Mouse (Mus musculus): ENCODE measurements around the gene Pmpca. TPM values are rescaled to one million over a fixed set of nuclear protein-coding genes. Genes with fewer than 3 reads are reported as not detected.
"Not testable (repeated sequence)": the region's sequence is repeated elsewhere in the genome, so short reads cannot be mapped to it uniquely, and the experiment has no call there.

Pmpca gene
- polyA plus RNA-seq, 1 experiment from 2014 or later = 46.4 TPM

DNA sequence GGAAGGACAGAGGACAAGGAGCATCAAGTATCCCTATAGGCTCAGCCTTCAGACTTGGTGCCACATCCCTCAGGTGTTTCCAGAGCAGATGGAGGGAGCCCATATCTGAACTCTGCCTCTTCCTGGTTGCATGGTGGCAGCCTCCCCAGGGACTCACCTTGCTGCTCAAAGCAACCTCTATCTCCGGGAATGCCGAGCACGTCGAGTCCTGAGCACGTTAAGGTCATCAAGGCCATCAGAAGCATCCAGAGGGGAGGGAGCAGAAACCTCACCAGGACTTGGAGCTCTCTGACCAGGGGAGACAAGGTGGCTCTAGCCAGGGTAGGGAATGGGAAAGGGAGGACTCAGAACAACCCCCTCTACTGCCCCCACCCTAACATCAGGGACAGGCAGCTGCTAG lies 25.7 kb upstream of the Pmpca start:
- no peak overlapping the region for H3K4me2 ChIP-seq (replicated peaks; ENCODE audit: low read depth)
- H3K9me3 ChIP-seq (ENCODE audit: control insufficient read depth) = no peaks in the 10 kb centered on the region
- no peak overlapping the region for H3K4me3 ChIP-seq (ENCODE audit: low read depth, low read length)
- no peaks in the 10 kb centered on the region for H3K27me3 ChIP-seq (replicated peaks; ENCODE audit: control insufficient read depth, insufficient read depth, low read length)
- ATAC-seq = no peak
- no peaks in the 10 kb centered on the region for H3K4me1 ChIP-seq (replicated peaks; ENCODE audit: control insufficient read depth, insufficient read depth, low read length)
- 46% methylated on average over 5 of the region's 5 CpGs for WGBS
- TF ChIP-seq CTCF (IDR thresholded peaks at IDR 0.05; ENCODE audit: low read depth) = no peak
- no peak overlapping the region for H3K27ac ChIP-seq (ENCODE audit: low read depth, low read length)
- H3K9ac ChIP-seq (ENCODE audit: low read depth, low read length) = no peak overlapping the region
- peaks cover 30% of the 10 kb centered on the region for H3K36me3 ChIP-seq (ENCODE audit: control insufficient read depth, insufficient read depth)

DNA sequence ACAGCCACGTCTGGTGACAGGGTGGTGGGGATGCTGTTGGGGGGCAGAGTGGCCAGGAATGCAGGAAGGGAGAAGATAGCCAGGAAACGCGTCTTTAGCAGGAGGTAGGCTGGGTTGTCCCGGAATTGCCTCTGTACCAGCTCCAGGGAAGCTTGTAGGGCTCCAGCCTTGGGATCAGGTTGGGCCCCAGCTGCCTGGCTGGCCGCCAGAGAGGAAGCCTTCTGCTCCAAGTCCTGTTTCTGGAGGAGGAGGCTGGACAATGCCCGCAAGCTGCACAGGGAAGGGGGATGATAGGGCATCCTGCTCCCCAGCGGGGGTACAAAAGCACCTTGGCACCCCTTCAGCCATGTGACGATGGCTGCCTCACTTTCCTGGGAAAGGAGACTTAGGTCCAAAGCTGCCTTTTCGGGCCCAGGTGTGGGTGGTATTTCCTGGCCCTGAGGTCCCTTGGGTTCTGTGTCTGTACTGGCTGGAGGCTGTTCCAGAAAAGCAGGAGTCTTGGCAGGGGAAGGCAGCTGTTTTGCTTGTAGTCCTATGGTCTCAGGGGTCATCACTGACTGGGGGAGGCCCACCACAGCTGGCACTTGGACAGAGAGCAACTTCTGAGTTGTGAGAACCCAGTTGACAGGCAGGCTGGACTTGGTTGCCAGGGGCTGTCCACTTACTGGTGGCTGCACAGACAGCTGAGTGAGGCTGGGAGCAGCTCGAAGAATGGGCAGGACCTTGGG lies 24.2 kb upstream of the Pmpca start:
- no peak for TF ChIP-seq CTCF (IDR thresholded peaks at IDR 0.05; ENCODE audit: low read depth)
- WGBS = 76% methylated on average over 10 of the region's 10 CpGs
- Histone ChIP-seq H3K9me3 (ENCODE audit: control insufficient read depth) (no peaks in the 10 kb centered on the region), H3K9ac (ENCODE audit: low read depth, low read length) (no peak overlapping the region; the same call in 1 of the 2 replicates), H3K27me3 (replicated peaks; ENCODE audit: control insufficient read depth, insufficient read depth, low read length) (no peaks in the 10 kb centered on the region), H3K36me3 (ENCODE audit: control insufficient read depth, insufficient read depth) (peaks cover 43% of the 10 kb centered on the region), H3K27ac (ENCODE audit: low read depth, low read length) (no peak overlapping the region), H3K4me3 (ENCODE audit: low read depth, low read length) (no peak overlapping the region), H3K4me2 (replicated peaks; ENCODE audit: low read depth) (no peak overlapping the region), H3K4me1 (replicated peaks; ENCODE audit: control insufficient read depth, insufficient read depth, low read length) (no peaks in the 10 kb centered on the region)
- no peak for ATAC-seq

DNA sequence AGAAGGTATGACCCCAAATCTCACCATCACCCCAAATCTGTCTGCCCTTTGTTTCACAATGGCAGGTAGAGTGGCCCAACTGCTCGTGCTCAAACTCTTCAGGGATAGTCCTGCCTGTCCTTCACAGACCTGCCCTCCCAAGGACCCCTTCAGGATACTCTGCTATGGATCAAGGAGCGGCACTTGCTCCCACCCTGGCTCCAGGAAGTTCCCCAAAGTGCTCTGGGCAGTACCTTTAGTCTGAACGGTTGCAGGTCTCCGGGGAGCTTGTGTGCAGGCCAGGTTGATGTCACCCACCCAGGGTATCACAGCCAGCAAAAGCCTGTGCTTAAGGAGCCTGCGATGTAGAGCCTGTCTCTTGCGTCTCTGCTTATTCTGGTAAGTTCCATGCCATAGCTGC lies 21.2 kb upstream of the Pmpca start:
- no peak for ATAC-seq
- no peaks in the 10 kb centered on the region for H3K9me3 ChIP-seq (ENCODE audit: control insufficient read depth)
- H3K36me3 ChIP-seq (ENCODE audit: control insufficient read depth, insufficient read depth) = peaks cover 68% of the 10 kb centered on the region
- H3K4me1 ChIP-seq (replicated peaks; ENCODE audit: control insufficient read depth, insufficient read depth, low read length) = no peaks in the 10 kb centered on the region
- no peak overlapping the region for H3K4me3 ChIP-seq (ENCODE audit: low read depth, low read length)
- no peak for TF ChIP-seq CTCF (IDR thresholded peaks at IDR 0.05; ENCODE audit: low read depth)
- no peak overlapping the region for H3K9ac ChIP-seq (ENCODE audit: low read depth, low read length)
- no peak overlapping the region for H3K4me2 ChIP-seq (replicated peaks; ENCODE audit: low read depth)
- H3K27ac ChIP-seq (ENCODE audit: low read depth, low read length) = no peak overlapping the region
- 92% methylated on average over 6 of the region's 6 CpGs for WGBS
- no peaks in the 10 kb centered on the region for H3K27me3 ChIP-seq (replicated peaks; ENCODE audit: control insufficient read depth, insufficient read depth, low read length)

DNA sequence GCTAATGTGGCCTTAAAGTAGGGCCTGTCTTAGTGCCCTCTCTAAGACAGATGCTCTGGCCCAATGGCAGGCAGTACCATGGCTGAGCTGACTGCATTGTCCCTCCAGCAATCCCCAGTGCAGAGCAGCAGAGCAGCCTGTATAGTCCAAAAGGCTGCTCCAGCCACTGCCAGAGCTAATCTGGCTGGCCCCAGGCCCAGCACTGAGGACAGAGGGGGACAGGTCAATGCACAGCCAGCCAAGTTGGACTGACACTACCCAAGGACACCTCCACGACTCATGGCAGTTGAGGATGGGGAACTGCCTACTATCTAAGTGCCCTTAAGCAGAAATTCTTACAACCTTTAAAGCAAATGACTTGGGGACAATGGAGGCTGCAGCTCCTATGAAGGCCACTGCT lies 20.6 kb upstream of the Pmpca start:
- WGBS = 91% methylated on average over 1 of the region's 1 CpGs
- H3K4me2 ChIP-seq (replicated peaks; ENCODE audit: low read depth) = no peak overlapping the region
- H3K36me3 ChIP-seq (ENCODE audit: control insufficient read depth, insufficient read depth) = peaks cover 75% of the 10 kb centered on the region
- no peaks in the 10 kb centered on the region for H3K4me1 ChIP-seq (replicated peaks; ENCODE audit: control insufficient read depth, insufficient read depth, low read length)
- ATAC-seq = no peak
- H3K27me3 ChIP-seq (replicated peaks; ENCODE audit: control insufficient read depth, insufficient read depth, low read length) = no peaks in the 10 kb centered on the region
- no peak overlapping the region for H3K9ac ChIP-seq (ENCODE audit: low read depth, low read length)
- H3K9me3 ChIP-seq (ENCODE audit: control insufficient read depth) = no peaks in the 10 kb centered on the region
- TF ChIP-seq CTCF (IDR thresholded peaks at IDR 0.05; ENCODE audit: low read depth) = no peak
- no peak overlapping the region for H3K27ac ChIP-seq (ENCODE audit: low read depth, low read length)
- no peak overlapping the region for H3K4me3 ChIP-seq (ENCODE audit: low read depth, low read length)

DNA sequence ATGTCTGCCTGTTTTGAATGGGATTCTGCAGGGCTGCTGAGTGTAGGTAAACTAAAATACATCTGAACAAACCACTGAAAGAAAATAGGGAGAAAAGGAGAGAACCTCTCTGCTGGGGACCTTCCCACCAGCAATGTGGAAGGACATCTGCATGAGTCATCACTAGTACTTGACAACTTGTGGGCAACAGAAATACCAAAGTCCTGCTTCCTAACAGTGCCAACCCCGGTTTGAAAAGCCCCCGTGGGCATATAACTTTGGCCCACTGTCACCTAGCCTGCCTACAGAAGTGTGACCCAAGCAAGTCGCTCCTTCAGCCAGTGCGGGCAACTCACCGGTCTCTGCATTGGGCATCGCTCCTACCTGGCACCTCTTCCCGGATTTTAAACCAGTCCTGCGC lies 16.7 kb upstream of the Pmpca start:
- Histone ChIP-seq H3K9ac (ENCODE audit: low read depth, low read length) (no peak overlapping the region), H3K27me3 (replicated peaks; ENCODE audit: control insufficient read depth, insufficient read depth, low read length) (no peaks in the 10 kb centered on the region), H3K36me3 (ENCODE audit: control insufficient read depth, insufficient read depth) (peaks cover 79% of the 10 kb centered on the region), H3K4me2 (replicated peaks; ENCODE audit: low read depth) (no peak overlapping the region), H3K9me3 (ENCODE audit: control insufficient read depth) (no peaks in the 10 kb centered on the region), H3K4me1 (replicated peaks; ENCODE audit: control insufficient read depth, insufficient read depth, low read length) (no peaks in the 10 kb centered on the region), H3K4me3 (ENCODE audit: low read depth, low read length) (no peak overlapping the region), H3K27ac (ENCODE audit: low read depth, low read length) (no peak overlapping the region; the same call in 1 of the 2 replicates)
- ATAC-seq = no peak
- WGBS = 96% methylated on average over 8 of the region's 8 CpGs
- TF ChIP-seq CTCF (IDR thresholded peaks at IDR 0.05; ENCODE audit: low read depth) = no peak

DNA sequence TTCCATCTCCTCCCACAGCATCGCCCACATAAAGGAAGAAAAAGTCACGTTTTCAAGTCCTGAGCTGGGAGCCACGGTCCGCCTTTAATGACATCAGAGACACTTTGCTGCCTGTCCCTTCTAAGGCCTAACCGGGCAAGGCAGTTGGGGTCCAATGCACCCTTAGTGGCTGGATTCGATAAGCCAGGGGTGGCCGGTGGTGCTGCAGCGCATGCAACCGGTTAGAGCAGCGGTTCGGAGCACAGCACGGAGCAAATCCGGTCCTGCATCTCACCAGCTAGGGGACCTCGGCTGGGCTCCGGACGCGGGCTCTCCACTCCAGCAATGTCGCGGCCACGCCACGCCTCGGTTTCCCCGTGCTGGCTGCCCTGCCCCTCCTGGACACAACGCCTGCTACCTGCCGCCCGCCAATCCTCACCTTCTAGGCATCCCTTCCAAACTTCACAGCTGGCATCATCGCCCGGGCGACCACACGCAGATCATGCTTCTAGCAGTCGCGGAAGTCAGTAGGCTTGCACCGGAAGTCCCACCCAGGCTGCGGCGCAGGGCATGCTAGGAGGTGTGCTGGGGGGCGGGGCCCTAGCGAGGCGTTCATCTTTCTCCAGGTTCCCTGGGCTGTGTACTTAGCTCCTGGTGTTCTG lies 8.9 kb upstream of the Pmpca start, which contains the start of gene Snapc4:
TSS of gene Snapc4 (minus strand) at position 523 of the 641 bp plus-strand sequence.
- Histone ChIP-seq H3K9ac (ENCODE audit: low read depth, low read length) (peak within 1 kb of the TSS; percentile 51), H3K27me3 (replicated peaks; ENCODE audit: control insufficient read depth, insufficient read depth, low read length) (no peaks in the 10 kb centered on the region), H3K9me3 (ENCODE audit: control insufficient read depth) (no peaks in the 10 kb centered on the region), H3K4me1 (replicated peaks; ENCODE audit: control insufficient read depth, insufficient read depth, low read length) (no peaks in the 10 kb centered on the region), H3K4me2 (replicated peaks; ENCODE audit: low read depth) (peak within 1 kb of the TSS; percentile 79), H3K4me3 (ENCODE audit: low read depth, low read length) (peak within 1 kb of the TSS; percentile 61), H3K27ac (ENCODE audit: low read depth, low read length) (no peak within 1 kb of the TSS), H3K36me3 (ENCODE audit: control insufficient read depth, insufficient read depth) (peaks cover 47% of the 10 kb centered on the region)
- under 1% methylated on average over 38 of the region's 38 CpGs for WGBS
- peak; percentile 83 for ATAC-seq
- TF ChIP-seq CTCF (IDR thresholded peaks at IDR 0.05; ENCODE audit: low read depth) = no peak; the same call in 1 of the 2 replicates

DNA sequence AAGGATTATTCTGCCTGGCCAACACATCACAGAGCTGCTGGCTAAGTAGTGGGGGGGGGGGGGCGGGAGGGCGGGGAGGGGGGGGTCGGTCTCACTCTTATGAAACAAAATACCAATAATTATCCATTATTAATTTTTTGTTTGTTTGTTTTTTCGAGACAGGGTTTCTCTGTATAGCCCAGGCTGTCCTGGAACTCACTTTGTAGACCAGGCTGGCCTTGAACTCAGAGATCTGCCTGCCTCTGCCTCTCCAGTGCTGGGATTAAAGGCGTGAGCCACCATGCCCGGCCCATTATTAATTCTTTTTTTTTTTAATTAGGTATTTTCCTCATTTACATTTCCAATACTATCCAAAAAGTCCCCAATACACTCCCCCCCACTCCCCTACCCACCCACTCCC lies 8.3 kb upstream of the Pmpca start:
- peak overlapping the region; percentile 61 for H3K4me3 ChIP-seq (ENCODE audit: low read depth, low read length)
- not testable (repeated sequence) for H3K27me3 ChIP-seq (replicated peaks; ENCODE audit: control insufficient read depth, insufficient read depth, low read length); H3K4me1 ChIP-seq (replicated peaks; ENCODE audit: control insufficient read depth, insufficient read depth, low read length); H3K9me3 ChIP-seq (ENCODE audit: control insufficient read depth); H3K27ac ChIP-seq (ENCODE audit: low read depth, low read length)
- H3K36me3 ChIP-seq (ENCODE audit: control insufficient read depth, insufficient read depth) = peaks cover 48% of the 10 kb centered on the region
- 0 out of 2 replicates have a peak, but pooled peaks have one; percentile 2 for ATAC-seq
- H3K4me2 ChIP-seq (replicated peaks; ENCODE audit: low read depth) = peak overlapping the region; percentile 79
- H3K9ac ChIP-seq (ENCODE audit: low read depth, low read length) = 0 out of 2 replicates have a peak overlapping the region, but pooled peaks have one; percentile 51
- 29% methylated on average over 6 of the region's 6 CpGs for WGBS
